Mouse (Mus musculus) CH12.LX (cell line): Measurements from ENCODE around the gene Cdh18.

Experiments used
- CHD2 ChIP-seq: IDR thresholded peaks from 2 replicates; pipeline ENCODE4 v1.6.1; 2011; ENCODE audit warnings: low read length, improper control_type of control experiment
- GABPA ChIP-seq: IDR thresholded peaks from 2 replicates; pipeline ENCODE4 v1.6.1; 2012; ENCODE audit warnings: low read depth, low read length, improper control_type of control experiment, inconsistent platforms; ENCODE audit not compliant: insufficient replicate concordance
- MAFK ChIP-seq: IDR thresholded peaks from 2 replicates; pipeline ENCODE4 v1.6.1; 2011; ENCODE audit warnings: low read length, improper control_type of control experiment; ENCODE audit not compliant: insufficient replicate concordance
- POLR2A ChIP-seq: IDR thresholded peaks from 2 replicates; pipeline ENCODE4 v1.6.1; 2011; ENCODE audit warnings: low read depth, mild to moderate bottlenecking, improper control_type of control experiment, low read length
- USF1 ChIP-seq: IDR thresholded peaks from 2 replicates; pipeline ENCODE4 v1.6.1; 2014; ENCODE audit warnings: low read depth, mild to moderate bottlenecking, inconsistent platforms, low read length, improper control_type of control experiment
- USF2 ChIP-seq: conservative IDR thresholded peaks from 2 replicates; pipeline ENCODE4 v1.6.1; 2011; ENCODE audit warnings: low read depth, low read length, improper control_type of control experiment

GRCm38 (mm10) chr15:23420010-23420409 lies 871.2 kb downstream of the Cdh18 start:
- no peak for TF ChIP-seq USF1
- no peak for TF ChIP-seq GABPA
- no peak for TF ChIP-seq MAFK
- TF ChIP-seq POLR2A, result no peak
- TF ChIP-seq USF2, result no peak
- no peak for TF ChIP-seq CHD2
